Mouse (Mus musculus) mature B cell (primary cell): Measurements from ENCODE around the gene M6pr.

Experiments used
- in situ Hi-C: fragments of 300-500 bp; cut with MboI; formaldehyde crosslinking; loops from 2 replicates; pipeline ENCODE4 v1.14.3; 2019

The M6pr gene

DNA sequence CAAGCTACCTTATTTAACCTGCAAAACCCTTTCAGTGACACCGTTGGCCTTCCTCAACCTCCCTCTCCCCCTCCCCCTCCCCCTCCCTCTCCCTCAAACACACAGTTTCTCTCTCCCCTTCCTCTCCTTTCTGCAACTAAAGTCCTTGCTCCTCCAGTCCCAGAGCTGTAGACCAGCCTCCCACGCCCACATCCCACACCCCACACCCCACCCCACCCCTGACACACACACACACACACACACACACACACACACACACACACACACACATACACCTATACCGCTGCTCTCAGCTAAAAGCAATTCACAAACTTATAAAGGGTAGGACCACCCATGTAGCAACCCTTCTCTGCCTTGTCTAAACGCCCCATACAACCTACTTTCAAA lies 10.3 kb upstream of the M6pr start:
- in situ Hi-C loops: no loop called here

GRCm38 (mm10) chr6:122299621-122300133 lies 8.8 kb upstream of the M6pr start:
- in situ Hi-C loops: loop anchor here (10.0 kb wide), 1 partner anchor 45 kb away; no protein-coding TSS in a partner anchor

GRCm38 (mm10) chr6:122302121-122302520 lies 6.4 kb upstream of the M6pr start:
- in situ Hi-C loops: loop anchor here (10.0 kb wide), 1 partner anchor 47 kb away; no protein-coding TSS in a partner anchor

DNA sequence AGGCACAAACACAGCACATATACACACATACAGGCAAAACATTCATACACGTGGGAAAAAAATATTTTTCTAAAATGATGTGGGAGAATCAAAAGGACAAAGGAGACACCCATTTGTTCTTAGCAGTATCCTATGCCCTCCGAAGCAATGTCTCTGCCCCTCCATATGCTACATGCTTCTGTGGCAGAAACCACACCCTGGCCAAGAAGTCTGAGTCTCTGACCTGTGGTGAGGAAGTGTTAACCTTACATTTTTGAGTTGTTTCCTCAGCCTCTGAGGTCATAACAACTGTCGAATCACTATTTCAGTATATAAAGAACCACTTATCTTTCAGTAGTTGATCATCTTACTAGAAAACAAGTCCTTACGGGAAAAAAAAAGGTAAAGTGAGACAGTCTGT lies 5.9 kb upstream of the M6pr start:
- in situ Hi-C loops: loop anchor here (10.0 kb wide), 1 partner anchor 48 kb away; no protein-coding TSS in a partner anchor

DNA sequence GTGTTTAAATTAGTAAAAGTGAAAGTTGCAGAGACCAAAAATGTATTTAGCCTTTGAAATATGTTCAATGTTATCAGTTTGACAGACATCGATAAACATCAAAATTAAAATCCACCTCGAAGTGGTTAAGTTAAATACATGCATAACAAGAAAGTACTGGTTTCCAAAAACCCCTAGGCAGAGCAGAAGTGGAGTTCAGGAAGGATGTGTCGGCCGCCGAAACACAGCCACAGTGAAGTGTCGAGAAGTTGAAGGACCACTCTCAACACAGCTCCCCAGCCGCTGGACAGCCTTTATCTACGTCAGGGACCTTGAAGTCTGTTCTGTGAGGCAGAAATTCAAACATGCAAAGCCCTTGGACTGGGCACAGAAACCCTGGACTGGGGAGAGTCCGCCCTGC lies 5.0 kb upstream of the M6pr start:
- in situ Hi-C loops: loop anchor here (10.0 kb wide), 1 partner anchor 49 kb away; no protein-coding TSS in a partner anchor

- in situ Hi-C loops: loop anchor here (10.0 kb wide), 1 partner anchor 50 kb away; no protein-coding TSS in a partner anchor
Measured at GRCm38 (mm10) chr6:122304355-122304754, 4.2 kb upstream of the M6pr start.

- in situ Hi-C loops: loop anchor here (10.0 kb wide), 1 partner anchor 50 kb away; no protein-coding TSS in a partner anchor
Measured at GRCm38 (mm10) chr6:122304790-122305555, 3.5 kb upstream of the M6pr start.

- in situ Hi-C loops: loop anchor here (10.0 kb wide), 1 partner anchor 52 kb away; no protein-coding TSS in a partner anchor
Measured at GRCm38 (mm10) chr6:122306707-122307106, 1.8 kb upstream of the M6pr start.

DNA sequence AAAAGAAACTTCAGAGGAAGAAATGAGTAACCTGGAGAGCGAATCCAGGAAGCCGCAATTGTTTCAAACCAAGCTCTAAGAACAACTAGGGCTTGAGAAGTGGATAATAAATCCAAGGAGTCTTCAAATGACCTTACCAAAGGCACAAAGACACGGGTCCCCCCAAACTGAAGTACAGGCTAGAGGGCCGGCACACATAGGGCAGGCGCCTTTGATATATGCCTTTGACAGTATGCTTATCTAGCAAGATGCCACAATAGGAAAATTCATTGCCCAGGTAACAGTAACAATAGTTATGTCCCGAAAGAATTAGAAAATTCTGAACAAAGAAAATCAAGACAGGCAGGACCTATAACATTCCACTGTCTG lies 400 bp upstream of the M6pr start:
- in situ Hi-C loops: loop anchor here (10.0 kb wide), 1 partner anchor 53 kb away; no protein-coding TSS in a partner anchor

DNA sequence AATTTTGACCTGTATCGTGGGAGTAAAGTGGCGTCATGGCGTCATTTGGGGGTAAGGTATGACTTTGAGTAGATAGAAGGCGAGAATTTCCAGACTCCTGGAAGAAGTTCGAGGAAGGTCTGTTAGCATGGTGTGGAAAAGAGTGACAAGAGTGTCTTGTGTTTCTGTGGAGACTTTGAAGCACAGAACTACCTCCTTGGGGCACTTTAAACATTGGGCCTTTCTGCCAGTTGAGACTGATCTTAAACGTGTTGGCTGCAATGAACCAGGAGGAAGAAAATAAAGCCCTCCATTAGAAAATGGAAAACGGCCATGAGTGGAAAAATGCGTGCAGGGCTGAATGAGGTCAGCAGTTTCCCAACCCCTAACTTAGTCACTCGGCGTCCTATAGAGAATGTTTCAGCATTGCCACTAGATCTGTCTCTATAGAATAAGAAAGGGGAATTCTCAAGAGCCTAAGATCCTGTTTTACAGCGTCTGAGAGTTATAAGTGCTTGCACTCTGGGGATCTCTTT lies 983 bp downstream of the M6pr start:
- in situ Hi-C loops: loop anchor here (10.0 kb wide), 1 partner anchor 55 kb away; no protein-coding TSS in a partner anchor

DNA sequence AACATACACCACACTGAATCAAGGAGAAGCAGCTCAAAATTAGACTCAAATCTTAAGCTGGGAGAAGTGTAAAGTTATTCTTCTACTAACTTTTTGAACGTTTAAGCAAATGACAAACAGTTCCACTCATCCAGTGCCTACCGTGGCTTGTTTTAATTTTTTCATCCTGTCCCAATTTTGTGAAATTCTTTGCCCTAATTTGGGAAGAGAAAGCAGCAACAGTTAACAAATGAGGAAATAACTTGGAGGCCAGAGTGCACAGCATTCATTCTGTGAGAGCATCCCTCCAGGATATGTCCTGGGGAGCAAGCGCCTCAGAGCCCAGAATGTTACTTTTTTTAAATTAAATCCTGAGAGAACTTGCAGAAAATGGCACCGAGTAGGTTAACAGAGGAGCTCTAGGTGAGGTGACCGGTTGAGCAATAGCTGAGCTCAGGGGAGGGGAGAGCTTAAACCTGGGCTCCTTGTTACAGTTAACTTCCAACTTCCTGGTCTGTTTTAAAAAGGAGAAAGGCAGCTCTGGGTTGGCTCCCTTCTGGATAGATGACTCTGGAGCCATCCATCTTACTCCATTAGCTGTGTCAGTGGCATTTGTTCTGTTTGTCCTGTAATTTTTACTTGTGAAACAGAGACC lies 1.8 kb downstream of the M6pr start:
- in situ Hi-C loops: no loop called here

DNA sequence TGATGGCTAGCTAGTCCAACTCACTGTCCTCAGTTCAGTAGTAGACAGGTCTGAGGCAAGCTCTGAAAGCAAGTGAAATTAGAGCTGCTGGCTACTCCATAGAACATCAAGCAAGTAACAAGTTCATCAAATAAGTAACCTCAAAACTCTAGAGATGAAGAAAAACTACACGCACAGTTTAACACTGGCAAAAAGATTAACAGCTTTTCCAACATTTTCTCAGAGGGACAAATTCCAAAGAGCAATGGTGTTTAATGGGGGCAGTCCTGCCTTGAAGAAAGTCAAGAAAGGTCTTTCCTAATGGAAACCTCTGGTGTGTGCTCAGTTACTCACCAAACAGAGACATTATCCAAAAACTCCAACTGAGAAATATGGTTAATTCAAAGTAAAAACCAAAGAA lies 10.2 kb downstream of the M6pr start:
- in situ Hi-C loops: no loop called here

DNA sequence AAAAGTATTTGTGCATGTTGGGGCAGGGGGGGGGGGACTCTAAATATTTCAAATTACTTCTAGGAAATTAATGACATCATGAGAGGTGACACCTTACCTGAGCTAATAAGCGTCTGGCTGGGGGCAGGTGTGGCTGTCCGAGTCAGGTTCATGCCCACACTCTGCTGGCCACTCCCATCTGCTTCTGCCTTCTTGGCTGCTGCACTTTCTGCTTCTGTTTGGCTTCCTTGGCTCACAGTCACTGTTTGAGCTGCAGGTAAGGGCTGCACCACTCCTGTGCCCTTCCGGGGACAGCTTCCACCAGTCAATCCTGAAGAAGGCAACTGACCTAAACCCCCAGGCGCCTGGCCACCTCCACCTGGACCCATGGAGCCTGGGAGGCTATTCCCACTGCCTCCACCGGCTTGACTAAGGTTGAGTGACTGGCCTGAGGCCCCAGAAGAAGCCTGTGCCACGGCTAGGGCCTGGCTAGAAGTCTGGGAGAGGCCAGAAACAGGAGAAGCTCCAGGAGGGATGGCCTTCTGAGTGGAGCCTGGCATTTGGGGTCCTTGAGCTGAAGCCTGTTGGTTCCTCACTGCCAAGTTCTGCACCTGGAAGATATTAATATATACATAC lies 16.9 kb downstream of the M6pr start:
- in situ Hi-C loops: no loop called here

GRCm38 (mm10) chr6:122333081-122333612 lies 24.6 kb downstream of the M6pr start:
- in situ Hi-C loops: no loop called here

GRCm38 (mm10) chr6:122334786-122335340 lies 26.3 kb downstream of the M6pr start:
- in situ Hi-C loops: no loop called here

- in situ Hi-C loops: no loop called here
Measured at GRCm38 (mm10) chr6:122337546-122337945, 29.0 kb downstream of the M6pr start.

GRCm38 (mm10) chr6:122339047-122339647 lies 30.6 kb downstream of the M6pr start:
- in situ Hi-C loops: no loop called here

DNA sequence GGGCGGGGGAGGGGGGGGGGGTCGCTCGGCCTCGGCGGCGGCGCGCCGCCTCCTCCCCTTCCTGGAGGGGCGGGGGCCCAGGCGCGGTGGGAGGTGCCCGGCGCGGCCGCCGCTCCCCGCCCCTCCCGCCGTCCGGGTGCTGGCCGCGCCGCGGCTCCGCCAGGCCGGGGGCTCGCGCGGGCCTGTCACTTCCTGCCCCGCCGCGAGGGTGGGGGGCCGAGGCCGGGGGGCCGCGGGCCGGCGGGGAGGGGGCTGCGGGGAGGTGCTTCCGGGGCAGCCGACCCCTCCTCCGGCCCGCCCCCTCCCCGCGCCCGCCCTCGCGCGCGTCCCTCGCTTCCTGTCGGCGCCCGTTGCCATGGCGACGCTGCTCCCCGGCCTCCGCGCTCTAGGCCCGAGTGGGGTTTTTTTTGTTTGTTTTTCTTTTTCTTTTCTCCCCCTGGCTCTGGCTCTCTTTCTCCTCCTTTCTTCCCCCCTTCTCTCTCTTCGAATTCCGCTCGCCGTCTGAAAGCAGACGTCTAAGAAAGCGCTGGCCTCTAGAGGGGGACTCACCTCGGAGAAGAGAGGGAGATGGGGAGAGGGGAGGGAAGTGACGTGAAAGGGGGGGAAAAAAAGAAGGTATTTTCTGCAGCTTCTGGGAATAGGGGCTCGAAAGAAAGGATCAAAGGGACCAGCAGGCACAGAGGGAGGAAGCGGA lies 31.3 kb downstream of the M6pr start:
- in situ Hi-C loops: no loop called here

- in situ Hi-C loops: no loop called here
Measured at GRCm38 (mm10) chr6:122340349-122341000, 32.0 kb downstream of the M6pr start, which contains the start of gene Phc1. Phc1 (minus strand) TSS chr6:122340561.
